Comparison of ENCODE assay signal across 15 mouse cellular contexts in the genomic region with DNA sequence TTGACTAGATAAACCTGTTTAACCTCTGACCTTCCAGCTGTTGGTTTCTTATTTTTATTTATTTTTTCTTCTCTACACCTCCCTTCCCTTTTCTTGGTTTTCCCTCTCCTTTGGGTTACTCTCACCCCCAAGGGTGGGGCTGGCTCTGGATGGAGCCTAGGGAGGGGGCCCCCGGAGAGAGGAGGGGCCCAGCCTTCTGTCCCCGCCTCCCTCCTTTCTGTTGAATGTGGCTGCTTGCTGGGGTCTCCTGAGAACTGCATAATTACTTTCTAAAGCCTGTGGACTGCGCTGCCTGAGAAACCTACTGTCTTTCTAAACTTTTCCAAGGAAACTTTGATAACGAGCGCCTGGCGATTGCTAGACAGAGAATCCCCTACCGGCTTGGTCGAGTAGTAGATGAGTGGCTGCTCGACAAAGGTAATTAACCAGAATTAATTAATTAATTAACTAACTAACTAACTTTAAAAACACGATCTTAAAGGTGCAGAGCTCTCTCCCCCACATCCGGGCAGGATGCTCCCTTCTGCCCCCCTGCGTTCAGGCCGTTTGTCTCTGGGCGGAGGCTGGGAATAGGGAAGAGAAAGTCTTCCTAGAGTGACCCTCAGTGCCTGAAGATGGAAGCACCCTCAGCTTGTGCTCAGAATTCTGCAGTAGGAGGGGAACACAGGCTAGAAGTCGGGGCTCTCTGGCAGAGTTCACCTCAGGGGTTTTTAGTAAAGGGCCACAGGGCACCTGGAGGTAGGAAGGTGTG. TPM values are rescaled to one million over a fixed set of nuclear protein-coding genes. Genes with fewer than 3 reads are reported as not detected.
DNase-seq lines count a peak whose midpoint lies in the region; ATAC-seq and TF ChIP-seq lines count a peak whose summit lies in the region.
"Had no signal": no experiment of that assay in that cellular context is flagged by ENCODE, and none has a peak within 500 bp of the region (broad histone marks: within the 10 kb centered on the region; RNA-seq: fewer than 3 reads in every experiment).

No protein-coding gene starts in this region.

- no peaks in the 10 kb centered on the region for H3K9me3 ChIP-seq in hindbrain, embryonic 11.5 days (ENCODE audit: control insufficient read depth, low read length)
- no peaks in the 10 kb centered on the region for H3K9me3 ChIP-seq in hindbrain, embryonic 16.5 days (ENCODE audit: control insufficient read depth, low read length)
- no peaks in the 10 kb centered on the region for H3K9me3 ChIP-seq in neural tube, embryonic 11.5 days (ENCODE audit: control insufficient read depth, low read length)
- H3K9me3 ChIP-seq in forebrain, postnatal 0 days (ENCODE audit: low read length): no peaks in the 10 kb centered on the region
- H3K9me3 ChIP-seq: heart, embryonic 15.5 days had no signal

- no peak overlapping the region for H3K27ac ChIP-seq in hindbrain, embryonic 11.5 days (ENCODE audit: low read depth, low read length)
- H3K27ac ChIP-seq in hindbrain, embryonic 16.5 days (ENCODE audit: low read depth, low read length): no peak overlapping the region
- no peak overlapping the region for H3K27ac ChIP-seq in neural tube, embryonic 11.5 days (ENCODE audit: low read depth, low read length)
- H3K27ac ChIP-seq in forebrain, postnatal 0 days (ENCODE audit: low read depth, low read length): peak overlapping the region; percentile 4; the same call in 1 of the 2 replicates
- H3K27ac ChIP-seq: heart, embryonic 15.5 days had no signal

- DNase-seq in hindbrain, embryonic 11.5 days (ENCODE audit: low spot score): peak; percentile 34
- DNase-seq in neural tube, embryonic 11.5 days (ENCODE audit: low spot score): no peak
- DNase-seq in neural tube, embryonic 10.5 days (ENCODE audit: extremely low spot score, low spot score): no peak
- DNase-seq in forebrain, postnatal 0 days: no peak
- DNase-seq in B cell, adult 2 months: no peak
- no peak for DNase-seq in layer of hippocampus, adult 9-11 months
- DNase-seq in spleen, postnatal 14 days (ENCODE audit: low spot score in 2 of 2): no peak
- DNase-seq: adrenal gland, postnatal 25 days; kidney, adult 11 months; left cerebral cortex, postnatal 4 days; lung, adult 18-20 months had no signal

- peak; percentile 32 for TF ChIP-seq CTCF in forebrain, postnatal 0 days (IDR thresholded peaks at IDR 0.05; ENCODE audit: low read depth)

- 0 out of 2 replicates have a peak, but pooled peaks cover 2% of the 10 kb centered on the region for H3K27me3 ChIP-seq in hindbrain, embryonic 11.5 days (ENCODE audit: control insufficient read depth, insufficient read depth, low read length)
- no peaks in the 10 kb centered on the region for H3K27me3 ChIP-seq in hindbrain, embryonic 16.5 days (replicated peaks; ENCODE audit: control insufficient read depth, insufficient read depth, low read length)
- H3K27me3 ChIP-seq in neural tube, embryonic 11.5 days (ENCODE audit: control insufficient read depth, insufficient read depth, low read length): no peaks in the 10 kb centered on the region; the same call in 1 of the 2 replicates
- no peaks in the 10 kb centered on the region for H3K27me3 ChIP-seq in forebrain, postnatal 0 days (ENCODE audit: insufficient read depth, low read length)

- 6% methylated on average over 15 of the region's 15 CpGs for WGBS in hindbrain, embryonic 11.5 days
- 10% methylated on average over 15 of the region's 15 CpGs for WGBS in hindbrain, embryonic 16.5 days
- WGBS in neural tube, embryonic 11.5 days: 5% methylated on average over 15 of the region's 15 CpGs
- 15% methylated on average over 15 of the region's 15 CpGs for WGBS in forebrain, postnatal 0 days

- ATAC-seq in hindbrain, embryonic 11.5 days (ENCODE audit: low FRiP score): no peak
- no peak for ATAC-seq in hindbrain, embryonic 16.5 days
- ATAC-seq in neural tube, embryonic 11.5 days (ENCODE audit: insufficient read depth, low FRiP score, low TSS enrichment): no peak
- no peak for ATAC-seq in forebrain, postnatal 0 days

- H3K4me1 ChIP-seq in hindbrain, embryonic 11.5 days (replicated peaks; ENCODE audit: control insufficient read depth, insufficient read depth, low read length): peaks cover 18% of the 10 kb centered on the region
- H3K4me1 ChIP-seq in hindbrain, embryonic 16.5 days (ENCODE audit: control insufficient read depth, insufficient read depth, low read depth, low read length): peaks cover 17% of the 10 kb centered on the region
- H3K4me1 ChIP-seq in neural tube, embryonic 11.5 days (ENCODE audit: control insufficient read depth, insufficient read depth, low read length): peaks cover 19% of the 10 kb centered on the region
- peaks cover 12% of the 10 kb centered on the region for H3K4me1 ChIP-seq in forebrain, postnatal 0 days (ENCODE audit: insufficient read depth)
- H3K4me1 ChIP-seq: heart, embryonic 15.5 days had no signal

- H3K9ac ChIP-seq in hindbrain, embryonic 11.5 days (ENCODE audit: low read depth, low read length): no peak overlapping the region
- no peak overlapping the region for H3K9ac ChIP-seq in hindbrain, embryonic 16.5 days (ENCODE audit: low read depth, low read length)
- 0 out of 2 replicates have a peak overlapping the region, but pooled peaks have one; percentile 11 for H3K9ac ChIP-seq in neural tube, embryonic 11.5 days (ENCODE audit: low read length)
- no peak overlapping the region for H3K9ac ChIP-seq in forebrain, postnatal 0 days
- H3K9ac ChIP-seq: heart, embryonic 15.5 days had no signal

- no peak overlapping the region for H3K4me2 ChIP-seq in hindbrain, embryonic 11.5 days (replicated peaks; ENCODE audit: low read depth, low read length)
- H3K4me2 ChIP-seq in hindbrain, embryonic 16.5 days (ENCODE audit: low read length): no peak overlapping the region
- H3K4me2 ChIP-seq in neural tube, embryonic 11.5 days (ENCODE audit: low read depth): no peak overlapping the region
- no peak overlapping the region for H3K4me2 ChIP-seq in forebrain, postnatal 0 days (ENCODE audit: low read depth)
- H3K4me2 ChIP-seq: heart, embryonic 15.5 days had no signal

- H3K36me3 ChIP-seq in hindbrain, embryonic 11.5 days (ENCODE audit: control insufficient read depth, insufficient read depth, low read length): 0 out of 2 replicates have a peak, but pooled peaks cover 3% of the 10 kb centered on the region
- H3K36me3 ChIP-seq in hindbrain, embryonic 16.5 days (ENCODE audit: control insufficient read depth, insufficient read depth, low read length): peaks cover 25% of the 10 kb centered on the region
- H3K36me3 ChIP-seq in neural tube, embryonic 11.5 days (ENCODE audit: control insufficient read depth, insufficient read depth, low read length): 0 out of 2 replicates have a peak, but pooled peaks cover 2% of the 10 kb centered on the region
- H3K36me3 ChIP-seq in forebrain, postnatal 0 days (ENCODE audit: insufficient read depth): peaks cover 68% of the 10 kb centered on the region
- H3K36me3 ChIP-seq: heart, embryonic 15.5 days had no signal

- H3K4me3 ChIP-seq in hindbrain, embryonic 11.5 days (ENCODE audit: low read depth, low read length): no peak overlapping the region
- H3K4me3 ChIP-seq in hindbrain, embryonic 16.5 days (ENCODE audit: low read length): no peak overlapping the region
- no peak overlapping the region for H3K4me3 ChIP-seq in neural tube, embryonic 11.5 days (ENCODE audit: low read depth, low read length)
- H3K4me3 ChIP-seq in forebrain, postnatal 0 days (ENCODE audit: low read depth, low read length): no peak overlapping the region
- H3K4me3 ChIP-seq: heart, embryonic 15.5 days had no signal

RNA-seq across cellular contexts. Expression of gene Slc22a12, which starts 29.3 kb away (rescaled TPM):
- not detected in 2 replicates for polyA plus RNA-seq in hindbrain, embryonic 11.5 days (2014; fragmentation: Nextera tagmentation; extraction: Ambion mirVana)
- polyA plus RNA-seq in hindbrain, embryonic 16.5 days (2015; fragmentation: Nextera tagmentation; extraction: Ambion mirVana): 0.14 TPM in 1 of 2 replicates, not detected in the other
- not detected in 2 replicates for polyA plus RNA-seq in neural tube, embryonic 11.5 days (2014; fragmentation: Nextera tagmentation; extraction: Ambion mirVana)
- not detected in 2 replicates for total RNA-seq in forebrain, postnatal 0 days (2014; rRNA removed)
- polyA plus RNA-seq in forebrain, postnatal 0 days (2015; fragmentation: Nextera tagmentation; extraction: Ambion mirVana): 0.15 and 0.40 TPM in 2 replicates
- total RNA-seq: adrenal gland, postnatal 25 days; megakaryocyte, adult 5-6 weeks had no signal
- polyA plus RNA-seq: embryonic facial prominence, embryonic 11.5 days; heart, embryonic 15.5 days had no signal
